Mouse (Mus musculus): ENCODE results near the gene Ube2k. TPM values are rescaled to one million over a fixed set of nuclear protein-coding genes. Genes with fewer than 3 reads are reported as not detected.

Ube2k gene
- polyA plus RNA-seq (2012; ENCODE audit: insufficient read depth, low replicate concordance) = 16.2 and 135 TPM in 2 replicates

GRCm38 (mm10) chr5:65536751-65537419, at the start of gene Ube2k, which contains the start of gene Smim14:
Ube2k (plus strand) TSS chr5:65537233.
Smim14 (minus strand) TSS chr5:65537184.
- Histone ChIP-seq H3K27me3 (replicated peaks) (no peaks in the 10 kb centered on the region), H3K9me3 (peaks cover 4% of the 10 kb centered on the region; the same call in 1 of the 2 replicates), H3K36me3 (replicated peaks; ENCODE audit: low read length) (peaks cover 6% of the 10 kb centered on the region), H3K4me1 (peaks cover 22% of the 10 kb centered on the region), H3K4me3 (replicated peaks) (peak within 1 kb of the TSS; percentile 100)
- TF ChIP-seq FLI1 (IDR thresholded peaks at IDR 0.05; ENCODE audit: low read length) (no peak), GATA1 (IDR thresholded peaks at IDR 0.05; ENCODE audit: borderline replicate concordance, low read length) (no peak)

- H3K4me3 ChIP-seq (replicated peaks) = peak overlapping the region; percentile 86
- H3K4me1 ChIP-seq = peaks cover 91% of the 10 kb centered on the region
- H3K36me3 ChIP-seq (replicated peaks; ENCODE audit: low read length) = peaks cover 19% of the 10 kb centered on the region
- no peaks in the 10 kb centered on the region for H3K9me3 ChIP-seq
- TF ChIP-seq GATA1 (IDR thresholded peaks at IDR 0.05; ENCODE audit: borderline replicate concordance, low read length) (no peak), FLI1 (IDR thresholded peaks at IDR 0.05; ENCODE audit: low read length) (no peak)
- no peaks in the 10 kb centered on the region for H3K27me3 ChIP-seq (replicated peaks)
Observed at GRCm38 (mm10) chr5:65487381-65487780, 49.7 kb upstream of the Ube2k start.

- Histone ChIP-seq H3K27me3 (replicated peaks) (no peaks in the 10 kb centered on the region), H3K4me1 (peaks cover 86% of the 10 kb centered on the region), H3K4me3 (replicated peaks) (peak overlapping the region; percentile 42), H3K36me3 (replicated peaks; ENCODE audit: low read length) (peaks cover 16% of the 10 kb centered on the region), H3K9me3 (no peaks in the 10 kb centered on the region)
- TF ChIP-seq GATA1 (IDR thresholded peaks at IDR 0.05; ENCODE audit: borderline replicate concordance, low read length) (no peak), FLI1 (IDR thresholded peaks at IDR 0.05; ENCODE audit: low read length) (no peak)
Observed at GRCm38 (mm10) chr5:65488725-65489124, 48.3 kb upstream of the Ube2k start.

- peak overlapping the region; percentile 59 for H3K4me3 ChIP-seq (replicated peaks)
- peaks cover 16% of the 10 kb centered on the region for H3K36me3 ChIP-seq (replicated peaks; ENCODE audit: low read length)
- H3K9me3 ChIP-seq = no peaks in the 10 kb centered on the region
- H3K4me1 ChIP-seq = peaks cover 86% of the 10 kb centered on the region
- TF ChIP-seq FLI1 (IDR thresholded peaks at IDR 0.05; ENCODE audit: low read length) (no peak), GATA1 (IDR thresholded peaks at IDR 0.05; ENCODE audit: borderline replicate concordance, low read length) (no peak)
- no peaks in the 10 kb centered on the region for H3K27me3 ChIP-seq (replicated peaks)
Observed at GRCm38 (mm10) chr5:65489830-65490229, 47.2 kb upstream of the Ube2k start.

GRCm38 (mm10) chr5:65491767-65492715, 45.0 kb upstream of the Ube2k start:
- peaks cover 16% of the 10 kb centered on the region for H3K36me3 ChIP-seq (replicated peaks; ENCODE audit: low read length)
- no peaks in the 10 kb centered on the region for H3K27me3 ChIP-seq (replicated peaks)
- H3K4me1 ChIP-seq = peaks cover 68% of the 10 kb centered on the region
- no peaks in the 10 kb centered on the region for H3K9me3 ChIP-seq
- H3K4me3 ChIP-seq (replicated peaks) = peak overlapping the region; percentile 95
- no peak for TF ChIP-seq GATA1 (IDR thresholded peaks at IDR 0.05; ENCODE audit: borderline replicate concordance, low read length)
- no peak for TF ChIP-seq FLI1 (IDR thresholded peaks at IDR 0.05; ENCODE audit: low read length)

GRCm38 (mm10) chr5:65492716-65493531, 44.1 kb upstream of the Ube2k start, which contains the start of gene Gm43552:
Gm43552 (minus strand) TSS chr5:65492833.
- no peaks in the 10 kb centered on the region for H3K27me3 ChIP-seq (replicated peaks)
- H3K36me3 ChIP-seq (replicated peaks; ENCODE audit: low read length) = peaks cover 13% of the 10 kb centered on the region
- peak within 1 kb of the TSS; percentile 95 for H3K4me3 ChIP-seq (replicated peaks)
- H3K9me3 ChIP-seq = no peaks in the 10 kb centered on the region
- TF ChIP-seq GATA1 (IDR thresholded peaks at IDR 0.05; ENCODE audit: borderline replicate concordance, low read length) (no peak), FLI1 (IDR thresholded peaks at IDR 0.05; ENCODE audit: low read length) (no peak)
- peaks cover 60% of the 10 kb centered on the region for H3K4me1 ChIP-seq

GRCm38 (mm10) chr5:65500231-65500630, 36.8 kb upstream of the Ube2k start:
- Histone ChIP-seq H3K36me3 (replicated peaks; ENCODE audit: low read length) (no peaks in the 10 kb centered on the region), H3K4me1 (no peaks in the 10 kb centered on the region), H3K4me3 (replicated peaks) (no peak overlapping the region), H3K9me3 (no peaks in the 10 kb centered on the region), H3K27me3 (replicated peaks) (no peaks in the 10 kb centered on the region)
- TF ChIP-seq GATA1 (IDR thresholded peaks at IDR 0.05; ENCODE audit: borderline replicate concordance, low read length) (no peak), FLI1 (IDR thresholded peaks at IDR 0.05; ENCODE audit: low read length) (no peak)

GRCm38 (mm10) chr5:65501407-65501806, 35.6 kb upstream of the Ube2k start:
- no peaks in the 10 kb centered on the region for H3K9me3 ChIP-seq
- H3K36me3 ChIP-seq (replicated peaks; ENCODE audit: low read length) = no peaks in the 10 kb centered on the region
- H3K4me3 ChIP-seq (replicated peaks) = no peak overlapping the region
- TF ChIP-seq FLI1 (IDR thresholded peaks at IDR 0.05; ENCODE audit: low read length) (no peak), GATA1 (IDR thresholded peaks at IDR 0.05; ENCODE audit: borderline replicate concordance, low read length) (no peak)
- no peaks in the 10 kb centered on the region for H3K27me3 ChIP-seq (replicated peaks)
- H3K4me1 ChIP-seq = no peaks in the 10 kb centered on the region

- no peaks in the 10 kb centered on the region for H3K36me3 ChIP-seq (replicated peaks; ENCODE audit: low read length)
- H3K9me3 ChIP-seq = no peaks in the 10 kb centered on the region
- peak overlapping the region; percentile 33 for H3K4me3 ChIP-seq (replicated peaks)
- no peaks in the 10 kb centered on the region for H3K4me1 ChIP-seq
- TF ChIP-seq GATA1 (IDR thresholded peaks at IDR 0.05; ENCODE audit: borderline replicate concordance, low read length) = no peak
- TF ChIP-seq FLI1 (IDR thresholded peaks at IDR 0.05; ENCODE audit: low read length) = no peak
- H3K27me3 ChIP-seq (replicated peaks) = no peaks in the 10 kb centered on the region
Observed at GRCm38 (mm10) chr5:65505786-65506185, 31.2 kb upstream of the Ube2k start.

Measured in megakaryocyte, embryonic 14.5 days (primary cell).